Mouse (Mus musculus) lung, adult 2 months (tissue): ENCODE results near the gene Homer1.

ENCODE experiments used
- CTCF ChIP-seq: fragments of 200-500 bp; IDR thresholded peaks from 2 replicates; pipeline ENCODE4 v1.5.1; 2011; ENCODE audit warnings: mild to moderate bottlenecking, low read length, control low read depth; ENCODE audit not compliant: insufficient read depth
- POLR2A ChIP-seq: fragments of 200-500 bp; IDR thresholded peaks from 2 replicates; pipeline ENCODE4 v1.6.1; 2011; ENCODE audit warnings: low read depth, mild to moderate bottlenecking, control low read depth, low read length, borderline replicate concordance; ENCODE audit errors: extremely low read depth

GRCm38 (mm10) chr13:93338394-93338793 is 39.0 kb downstream of the Homer1 start:
- no peak for TF ChIP-seq POLR2A
- TF ChIP-seq CTCF: no peak
